Mouse (Mus musculus) R1 (cell line): Measurements from ENCODE around the gene Slc22a3.

Experiments
- DNase-seq: peaks from one replicate; pipeline ENCODE4 v3.0.0-alpha.2; 2018; ENCODE audit warnings: low read depth, low spot score

Gene Slc22a3

DNA sequence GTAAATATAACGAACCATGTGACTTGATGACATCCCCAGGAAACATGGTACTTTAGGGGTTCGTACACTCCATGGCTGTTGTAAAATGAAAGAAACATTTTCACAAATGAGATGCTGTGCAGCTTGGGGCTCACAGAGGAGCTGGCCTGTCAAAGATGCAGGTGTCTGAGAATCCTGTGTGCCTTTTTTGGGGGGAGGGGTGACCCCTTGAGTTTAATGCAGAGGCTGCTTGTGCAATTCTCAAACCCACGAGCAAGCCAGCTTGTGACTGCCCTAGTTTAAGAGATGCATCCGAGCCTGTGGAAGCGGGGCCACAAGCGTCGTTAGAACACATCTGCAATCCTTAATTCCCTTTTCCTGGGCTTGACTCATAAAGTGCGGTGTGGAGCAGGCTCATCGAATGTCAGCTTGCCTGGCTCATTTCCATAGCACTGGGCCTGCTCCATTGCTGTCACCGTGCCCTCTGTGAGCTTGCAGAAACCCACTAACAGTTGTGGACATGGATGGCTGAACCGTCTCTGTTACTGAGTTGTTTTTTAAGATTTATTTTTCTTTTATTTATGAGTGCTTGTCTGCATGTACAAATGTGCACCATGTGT lies 98.1 kb downstream of the Slc22a3 start:
- DNase-seq = no peak

DNA sequence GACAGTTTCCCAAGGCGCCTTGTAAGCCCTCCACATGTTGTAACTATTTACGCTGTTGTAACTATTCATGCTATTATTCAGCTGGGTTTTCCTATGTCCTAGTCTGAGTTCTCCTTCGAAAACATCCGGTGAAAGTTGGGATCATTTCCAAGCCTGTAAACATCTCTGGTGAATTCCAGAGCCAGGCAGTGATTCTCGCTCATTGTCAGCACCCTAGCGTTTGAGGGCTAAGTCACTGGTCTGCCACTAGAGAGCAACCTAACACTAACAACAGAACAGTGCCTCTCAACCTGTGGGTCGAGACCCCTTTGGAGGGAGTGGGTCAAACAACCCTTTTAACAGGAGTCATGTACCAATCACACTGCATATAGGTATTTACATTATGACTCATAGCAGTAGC lies 104.1 kb downstream of the Slc22a3 start:
- DNase-seq = no peak

DNA sequence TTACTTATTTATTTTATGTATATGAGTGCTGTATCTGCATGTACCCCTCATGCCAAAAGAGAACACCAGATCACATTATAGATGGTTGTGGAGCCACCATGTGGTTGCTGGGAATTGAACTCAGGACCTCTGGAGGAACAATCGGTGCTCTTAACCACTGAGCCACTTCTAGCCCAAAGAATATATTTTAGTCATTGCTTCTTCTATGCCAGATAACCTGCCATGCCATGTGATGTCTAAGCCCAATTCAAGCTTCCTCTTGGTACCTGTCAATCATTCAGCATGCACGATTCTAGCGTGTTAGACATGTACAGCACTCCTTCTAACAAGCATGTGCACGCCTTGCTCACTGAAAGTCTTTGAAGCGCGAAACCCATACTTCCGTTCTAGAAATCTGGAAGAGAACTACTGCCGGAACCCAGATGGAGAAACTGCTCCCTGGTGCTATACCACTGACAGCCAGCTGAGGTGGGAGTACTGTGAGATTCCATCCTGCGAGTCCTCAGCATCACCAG lies 111.3 kb downstream of the Slc22a3 start:
- DNase-seq = no peak

DNA sequence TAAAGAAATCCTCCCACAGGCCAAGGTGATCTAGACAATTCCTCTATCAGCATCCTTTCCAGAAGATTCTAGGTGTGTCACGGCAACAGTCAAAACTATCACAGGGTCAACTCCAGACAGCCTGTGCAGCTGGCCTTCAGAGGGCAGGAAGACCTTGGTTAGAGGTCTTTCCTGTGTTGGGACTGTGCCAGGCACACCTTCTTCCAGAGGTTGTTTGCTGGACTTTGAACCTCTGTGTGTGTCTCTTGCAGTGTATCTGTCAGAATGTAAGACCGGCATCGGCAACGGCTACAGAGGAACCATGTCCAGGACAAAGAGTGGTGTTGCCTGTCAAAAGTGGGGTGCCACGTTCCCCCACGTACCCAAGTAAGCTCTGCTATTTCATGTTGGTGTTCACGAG lies 119.3 kb downstream of the Slc22a3 start:
- no peak for DNase-seq

- DNase-seq = no peak
These were observed 119.7 kb downstream of the Slc22a3 start for GRCm38 (mm10) chr17:12387781-12388180.

- DNase-seq = no peak
These were observed 122.3 kb downstream of the Slc22a3 start for GRCm38 (mm10) chr17:12385049-12385794.

GRCm38 (mm10) chr17:12382531-12382930 lies 125.0 kb downstream of the Slc22a3 start:
- peak; percentile 28 for DNase-seq

DNA sequence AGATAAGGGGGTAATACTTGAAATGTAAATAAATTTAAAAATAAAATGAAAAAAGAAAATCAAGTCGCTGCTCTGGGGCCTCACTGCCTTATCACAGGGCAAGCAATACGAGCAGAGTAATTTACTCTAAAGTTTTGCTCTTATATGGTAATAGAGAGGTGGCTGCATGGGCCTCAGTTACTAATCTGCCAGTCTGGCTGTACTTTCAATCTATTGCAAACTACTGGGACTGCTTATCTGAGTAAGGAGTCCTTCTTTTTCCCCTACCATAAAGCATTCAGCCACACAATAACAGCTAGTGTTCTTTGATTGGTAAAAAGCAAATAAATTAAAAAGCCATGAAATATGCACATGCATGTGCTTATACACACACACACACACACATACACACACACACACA lies 125.9 kb downstream of the Slc22a3 start:
- DNase-seq = no peak

- DNase-seq = no peak
These were observed 127.2 kb downstream of the Slc22a3 start for GRCm38 (mm10) chr17:12380287-12380686.

DNA sequence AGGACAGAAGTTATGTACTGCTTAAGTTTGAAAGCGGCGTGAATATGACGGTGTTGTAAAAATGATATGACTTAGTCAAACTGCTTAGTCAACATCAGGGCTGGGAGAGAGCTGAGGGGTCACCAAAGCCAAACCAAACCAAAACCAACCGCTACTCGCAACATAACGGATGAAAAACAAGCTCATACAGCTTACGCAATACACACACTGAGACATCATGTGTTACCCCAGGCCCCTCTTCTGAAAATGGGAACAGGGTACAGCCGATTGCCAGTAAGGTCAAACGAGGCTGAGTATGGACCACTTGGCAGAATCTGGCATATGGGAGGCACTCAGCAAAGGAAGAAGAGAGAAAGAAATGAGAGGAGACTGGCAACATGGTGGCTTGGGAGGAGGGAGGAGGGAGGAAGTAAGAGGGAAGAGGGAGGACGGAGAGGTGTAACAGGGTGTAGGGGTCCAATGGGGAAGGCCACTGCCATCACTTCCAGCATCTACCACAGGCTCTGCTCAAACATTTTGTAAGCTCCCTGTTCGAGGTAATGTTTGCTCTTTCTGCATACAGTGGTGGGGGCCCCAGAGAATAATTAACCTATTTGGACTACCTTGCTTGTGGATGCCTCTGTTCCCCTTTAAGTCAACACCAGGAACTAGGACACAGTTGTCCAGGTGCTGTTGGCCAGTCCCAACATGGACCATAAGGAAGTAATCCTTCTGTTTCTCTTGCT lies 129.4 kb downstream of the Slc22a3 start, which contains the start of gene Plg:
TSS of gene Plg (plus strand) at position 628 of the 725 bp plus-strand sequence.
- no peak for DNase-seq

GRCm38 (mm10) chr17:12373601-12374144 lies 133.8 kb downstream of the Slc22a3 start:
- DNase-seq = no peak

DNA sequence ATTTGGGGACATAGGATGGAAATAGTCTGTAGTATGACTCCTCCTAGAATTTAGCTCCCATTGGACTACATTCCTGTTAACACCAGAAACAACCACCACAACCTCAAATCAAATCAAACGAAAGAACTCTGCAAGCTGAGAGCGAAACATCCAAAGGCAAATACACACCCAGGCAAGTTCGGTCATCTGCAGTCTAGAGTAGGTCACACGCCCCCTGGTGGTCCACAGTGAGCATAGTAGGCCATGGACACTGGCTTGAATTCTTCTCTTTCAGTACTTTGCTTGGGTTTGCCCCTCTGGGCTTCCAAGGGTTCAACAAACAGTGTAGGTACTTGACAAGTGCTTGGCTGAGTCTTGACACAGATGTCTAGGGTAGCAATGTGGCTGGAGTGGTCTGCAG lies 135.5 kb downstream of the Slc22a3 start:
- DNase-seq = peak; percentile 81

DNA sequence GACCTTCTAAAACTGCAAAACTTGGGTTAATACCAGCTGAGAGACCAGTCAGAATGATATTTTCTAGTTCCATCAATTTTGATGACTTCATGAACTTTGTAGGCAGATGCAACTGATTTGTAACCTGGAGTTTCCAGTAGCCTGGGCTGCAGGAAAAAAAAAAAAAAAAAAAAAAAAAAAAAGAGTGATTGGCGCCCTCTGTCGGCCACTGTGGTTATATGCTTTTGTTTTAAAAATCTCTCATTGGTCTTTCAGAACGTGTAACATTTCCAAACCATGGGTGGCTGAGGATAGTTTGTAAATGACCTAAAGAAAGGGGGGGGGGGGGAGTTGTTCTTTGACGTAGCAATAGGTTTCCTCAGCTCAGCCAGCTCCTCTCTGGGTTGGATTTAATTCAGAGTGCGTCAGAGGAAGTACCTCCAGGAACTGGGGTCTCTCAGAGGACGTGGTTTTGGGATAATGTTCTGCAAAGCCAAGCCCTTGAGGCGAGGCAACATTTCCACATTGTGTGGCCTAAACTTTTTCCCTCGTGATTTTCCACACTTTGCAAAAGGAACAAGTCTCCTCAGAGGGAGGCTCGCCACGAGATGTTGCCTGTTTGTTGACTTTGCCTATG lies 136.1 kb downstream of the Slc22a3 start:
- peak; percentile 49 for DNase-seq

GRCm38 (mm10) chr17:12370289-12370688 lies 137.2 kb downstream of the Slc22a3 start:
- DNase-seq = no peak

GRCm38 (mm10) chr17:12369393-12369792 lies 138.1 kb downstream of the Slc22a3 start:
- no peak for DNase-seq
